Mouse (Mus musculus): ENCODE measurements at regions not wholly inside any gene's neighbourhood (a gene's known extent, or its start where the extent isn't known, plus 50 kb on each side); places are given as distances from the start of the nearest gene placed in this dataset.
A peak's percentile ranks its signal among the peaks of the same experiment; 100 is the strongest.

- H3K27me3 ChIP-seq (replicated peaks; ENCODE audit: control insufficient read depth, insufficient read depth, low read length): no peaks in the 10 kb centered on the region
- H3K9me3 ChIP-seq (ENCODE audit: control insufficient read depth, low read length): no peaks in the 10 kb centered on the region
- 48% methylated on average over 6 of the region's 6 CpGs for WGBS
- no peak overlapping the region for H3K4me3 ChIP-seq (replicated peaks; ENCODE audit: low read length)
- H3K36me3 ChIP-seq (ENCODE audit: control insufficient read depth, insufficient read depth): no peaks in the 10 kb centered on the region
- H3K27ac ChIP-seq (ENCODE audit: low read length): no peak overlapping the region
- no peaks in the 10 kb centered on the region for H3K4me1 ChIP-seq (replicated peaks; ENCODE audit: control insufficient read depth, insufficient read depth, low read length)
- ATAC-seq: no peak
- no peak overlapping the region for H3K9ac ChIP-seq (replicated peaks; ENCODE audit: low read depth, low read length)
- no peak overlapping the region for H3K4me2 ChIP-seq (ENCODE audit: low read length)
These were observed 55.1 kb upstream of the Pcbd1 start for GRCm38 (mm10) chr10:61034056-61034455.

DNA sequence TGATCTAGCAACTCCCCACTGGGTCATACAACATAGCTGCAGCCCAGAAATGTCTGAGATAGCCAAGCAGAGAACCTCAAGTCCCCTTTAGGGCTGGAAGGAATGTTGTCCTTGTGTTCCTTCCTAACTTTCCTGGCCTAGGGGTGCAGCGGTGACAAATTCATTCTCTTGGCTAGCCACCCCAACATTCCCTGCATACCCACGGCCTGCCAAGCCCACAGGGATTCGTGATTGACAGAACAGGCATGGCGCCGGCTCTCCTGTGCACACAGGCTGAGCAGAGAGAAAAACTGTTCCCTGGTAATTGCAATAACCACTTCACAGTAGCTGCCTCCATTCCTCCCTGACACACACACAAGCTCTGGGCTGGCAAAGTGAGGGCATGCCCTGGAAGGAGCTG lies 60.5 kb upstream of the Pcbd1 start:
- H3K4me3 ChIP-seq (replicated peaks; ENCODE audit: low read length): no peak overlapping the region
- no peak overlapping the region for H3K4me2 ChIP-seq (ENCODE audit: low read length)
- WGBS: 43% methylated on average over 5 of the region's 5 CpGs
- H3K9ac ChIP-seq (replicated peaks; ENCODE audit: low read depth, low read length): no peak overlapping the region
- no peaks in the 10 kb centered on the region; the same call in 1 of the 2 replicates for H3K4me1 ChIP-seq (replicated peaks; ENCODE audit: control insufficient read depth, insufficient read depth, low read length)
- no peaks in the 10 kb centered on the region for H3K27me3 ChIP-seq (replicated peaks; ENCODE audit: control insufficient read depth, insufficient read depth, low read length)
- no peaks in the 10 kb centered on the region for H3K36me3 ChIP-seq (ENCODE audit: control insufficient read depth, insufficient read depth)
- no peak overlapping the region for H3K27ac ChIP-seq (ENCODE audit: low read length)
- no peaks in the 10 kb centered on the region for H3K9me3 ChIP-seq (ENCODE audit: control insufficient read depth, low read length)
- no peak for ATAC-seq

- no peak overlapping the region for H3K4me3 ChIP-seq (replicated peaks; ENCODE audit: low read length)
- no peaks in the 10 kb centered on the region for H3K9me3 ChIP-seq (ENCODE audit: control insufficient read depth, low read length)
- no peaks in the 10 kb centered on the region; the same call in 1 of the 2 replicates for H3K4me1 ChIP-seq (replicated peaks; ENCODE audit: control insufficient read depth, insufficient read depth, low read length)
- H3K36me3 ChIP-seq (ENCODE audit: control insufficient read depth, insufficient read depth): no peaks in the 10 kb centered on the region
- no peak overlapping the region for H3K4me2 ChIP-seq (ENCODE audit: low read length)
- no peak overlapping the region for H3K27ac ChIP-seq (ENCODE audit: low read length)
- no peak overlapping the region for H3K9ac ChIP-seq (replicated peaks; ENCODE audit: low read depth, low read length)
- 72% methylated on average over 6 of the region's 6 CpGs for WGBS
- peak; percentile 64 for ATAC-seq
- no peaks in the 10 kb centered on the region for H3K27me3 ChIP-seq (replicated peaks; ENCODE audit: control insufficient read depth, insufficient read depth, low read length)
These were observed 61.9 kb upstream of the Pcbd1 start for GRCm38 (mm10) chr10:61027215-61027614.

- Histone ChIP-seq H3K9me3 (ENCODE audit: control insufficient read depth, low read length) (no peaks in the 10 kb centered on the region), H3K4me1 (replicated peaks; ENCODE audit: control insufficient read depth, insufficient read depth, low read length) (no peaks in the 10 kb centered on the region; the same call in 1 of the 2 replicates), H3K4me2 (ENCODE audit: low read length) (no peak overlapping the region), H3K27me3 (replicated peaks; ENCODE audit: control insufficient read depth, insufficient read depth, low read length) (no peaks in the 10 kb centered on the region), H3K36me3 (ENCODE audit: control insufficient read depth, insufficient read depth) (no peaks in the 10 kb centered on the region), H3K9ac (replicated peaks; ENCODE audit: low read depth, low read length) (no peak overlapping the region), H3K4me3 (replicated peaks; ENCODE audit: low read length) (no peak overlapping the region), H3K27ac (ENCODE audit: low read length) (no peak overlapping the region)
- ATAC-seq: no peak
- WGBS: 81% methylated on average over 4 of the region's 4 CpGs
These were observed 64.1 kb upstream of the Pcbd1 start for GRCm38 (mm10) chr10:61025061-61025460.

GRCm38 (mm10) chr10:61024166-61024565 lies 65.0 kb upstream of the Pcbd1 start:
- H3K4me3 ChIP-seq (replicated peaks; ENCODE audit: low read length): no peak overlapping the region
- no peak for ATAC-seq
- 34% methylated on average over 3 of the region's 3 CpGs for WGBS

GRCm38 (mm10) chr10:61023431-61023830 lies 65.7 kb upstream of the Pcbd1 start:
- no peak for ATAC-seq
- WGBS: 41% methylated on average over 7 of the region's 7 CpGs
- H3K9ac ChIP-seq (replicated peaks; ENCODE audit: low read depth, low read length): no peak overlapping the region
- no peaks in the 10 kb centered on the region for H3K27me3 ChIP-seq (replicated peaks; ENCODE audit: control insufficient read depth, insufficient read depth, low read length)
- no peak overlapping the region for H3K27ac ChIP-seq (ENCODE audit: low read length)
- H3K4me2 ChIP-seq (ENCODE audit: low read length): no peak overlapping the region
- no peak overlapping the region for H3K4me3 ChIP-seq (replicated peaks; ENCODE audit: low read length)
- H3K4me1 ChIP-seq (replicated peaks; ENCODE audit: control insufficient read depth, insufficient read depth, low read length): no peaks in the 10 kb centered on the region; the same call in 1 of the 2 replicates
- no peaks in the 10 kb centered on the region for H3K9me3 ChIP-seq (ENCODE audit: control insufficient read depth, low read length)
- no peaks in the 10 kb centered on the region for H3K36me3 ChIP-seq (ENCODE audit: control insufficient read depth, insufficient read depth)

More at GRCm38 (mm10) chr10:61024166-61024565, 65.0 kb upstream of the Pcbd1 start:
- Histone ChIP-seq H3K9me3 (ENCODE audit: control insufficient read depth, low read length) (no peaks in the 10 kb centered on the region), H3K27me3 (replicated peaks; ENCODE audit: control insufficient read depth, insufficient read depth, low read length) (no peaks in the 10 kb centered on the region), H3K9ac (replicated peaks; ENCODE audit: low read depth, low read length) (no peak overlapping the region), H3K4me2 (ENCODE audit: low read length) (no peak overlapping the region), H3K27ac (ENCODE audit: low read length) (no peak overlapping the region), H3K4me1 (replicated peaks; ENCODE audit: control insufficient read depth, insufficient read depth, low read length) (no peaks in the 10 kb centered on the region; the same call in 1 of the 2 replicates), H3K36me3 (ENCODE audit: control insufficient read depth, insufficient read depth) (no peaks in the 10 kb centered on the region)

- no peaks in the 10 kb centered on the region for H3K9me3 ChIP-seq (ENCODE audit: control insufficient read depth, low read length)
- 19% methylated on average over 2 of the region's 2 CpGs for WGBS
- no peaks in the 10 kb centered on the region for H3K36me3 ChIP-seq (ENCODE audit: control insufficient read depth, insufficient read depth)
- H3K9ac ChIP-seq (replicated peaks; ENCODE audit: low read depth, low read length): no peak overlapping the region
- H3K4me1 ChIP-seq (replicated peaks; ENCODE audit: control insufficient read depth, insufficient read depth, low read length): no peaks in the 10 kb centered on the region
- H3K4me3 ChIP-seq (replicated peaks; ENCODE audit: low read length): no peak overlapping the region
- ATAC-seq: no peak
- H3K4me2 ChIP-seq (ENCODE audit: low read length): no peak overlapping the region
- no peak overlapping the region for H3K27ac ChIP-seq (ENCODE audit: low read length)
- H3K27me3 ChIP-seq (replicated peaks; ENCODE audit: control insufficient read depth, insufficient read depth, low read length): no peaks in the 10 kb centered on the region
These were observed 69.6 kb upstream of the Pcbd1 start for GRCm38 (mm10) chr10:61019566-61019965.

GRCm38 (mm10) chr10:61012199-61012695 lies 76.9 kb upstream of the Pcbd1 start:
- no peak overlapping the region for H3K27ac ChIP-seq (ENCODE audit: low read length)

DNA sequence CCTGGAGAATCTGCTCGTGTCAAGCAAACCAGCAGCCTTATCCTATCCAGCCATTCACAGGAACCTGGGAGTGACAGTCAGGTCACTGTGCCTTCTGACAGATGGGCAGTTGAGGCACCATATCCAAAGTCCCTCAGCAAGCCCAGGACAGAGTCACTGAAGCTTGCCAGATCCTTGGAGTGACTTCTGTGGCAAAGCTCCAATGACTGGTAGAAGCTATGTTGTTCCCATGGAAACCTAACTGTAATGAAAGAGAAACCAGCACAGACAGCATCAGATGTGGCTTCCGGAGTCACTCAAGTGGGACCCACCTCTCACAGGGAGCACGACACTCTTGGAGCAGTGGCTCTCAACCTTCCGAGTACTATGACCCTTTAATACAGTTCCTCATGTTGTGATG lies 78.4 kb upstream of the Pcbd1 start:
- Histone ChIP-seq H3K9me3 (ENCODE audit: control insufficient read depth, low read length) (no peaks in the 10 kb centered on the region), H3K4me3 (replicated peaks; ENCODE audit: low read length) (no peak overlapping the region), H3K4me2 (ENCODE audit: low read length) (no peak overlapping the region), H3K27me3 (replicated peaks; ENCODE audit: control insufficient read depth, insufficient read depth, low read length) (no peaks in the 10 kb centered on the region), H3K27ac (ENCODE audit: low read length) (no peak overlapping the region), H3K4me1 (replicated peaks; ENCODE audit: control insufficient read depth, insufficient read depth, low read length) (no peaks in the 10 kb centered on the region; the same call in 1 of the 2 replicates), H3K36me3 (ENCODE audit: control insufficient read depth, insufficient read depth) (no peaks in the 10 kb centered on the region), H3K9ac (replicated peaks; ENCODE audit: low read depth, low read length) (no peak overlapping the region)
- 78% methylated on average over 4 of the region's 4 CpGs for WGBS
- no peak for ATAC-seq

More at GRCm38 (mm10) chr10:61012199-61012695, 76.9 kb upstream of the Pcbd1 start:
- Histone ChIP-seq H3K4me3 (replicated peaks; ENCODE audit: low read length) (no peak overlapping the region), H3K36me3 (ENCODE audit: control insufficient read depth, insufficient read depth) (no peaks in the 10 kb centered on the region), H3K4me1 (replicated peaks; ENCODE audit: control insufficient read depth, insufficient read depth, low read length) (no peaks in the 10 kb centered on the region; the same call in 1 of the 2 replicates), H3K9ac (replicated peaks; ENCODE audit: low read depth, low read length) (no peak overlapping the region), H3K4me2 (ENCODE audit: low read length) (no peak overlapping the region), H3K27me3 (replicated peaks; ENCODE audit: control insufficient read depth, insufficient read depth, low read length) (no peaks in the 10 kb centered on the region), H3K9me3 (ENCODE audit: control insufficient read depth, low read length) (no peaks in the 10 kb centered on the region)
- WGBS: 11% methylated on average over 1 of the region's 1 CpGs
- no peak for ATAC-seq

GRCm38 (mm10) chr10:61007403-61007802 lies 81.7 kb upstream of the Pcbd1 start:
- Histone ChIP-seq H3K4me1 (replicated peaks; ENCODE audit: control insufficient read depth, insufficient read depth, low read length) (no peaks in the 10 kb centered on the region; the same call in 1 of the 2 replicates), H3K36me3 (ENCODE audit: control insufficient read depth, insufficient read depth) (no peaks in the 10 kb centered on the region), H3K9ac (replicated peaks; ENCODE audit: low read depth, low read length) (no peak overlapping the region), H3K9me3 (ENCODE audit: control insufficient read depth, low read length) (no peaks in the 10 kb centered on the region), H3K27ac (ENCODE audit: low read length) (no peak overlapping the region), H3K4me3 (replicated peaks; ENCODE audit: low read length) (no peak overlapping the region), H3K27me3 (replicated peaks; ENCODE audit: control insufficient read depth, insufficient read depth, low read length) (no peaks in the 10 kb centered on the region), H3K4me2 (ENCODE audit: low read length) (no peak overlapping the region)
- 82% methylated on average over 3 of the region's 3 CpGs for WGBS
- no peak for ATAC-seq

Measured in forebrain, embryonic 16.5 days (tissue).